Mouse (Mus musculus) myocyte (in vitro differentiated cells): ENCODE measurements at regions not wholly inside any gene's neighbourhood (a gene's known extent, or its start where the extent isn't known, plus 50 kb on each side); places are given as distances from the start of the nearest gene placed in this dataset.
A peak's percentile ranks its signal among the peaks of the same experiment; 100 is the strongest.
"Not testable (repeated sequence)": the region's sequence is repeated elsewhere in the genome, so short reads cannot be mapped to it uniquely, and the experiment has no call there.

ENCODE experiments used
- H3K27me3 ChIP-seq: one replicate; pipeline ENCODE4 v1.6.1; 2011; ENCODE audit not compliant: control insufficient read depth, insufficient read depth, insufficient read length
- H3K36me3 ChIP-seq: one replicate; pipeline ENCODE4 v1.6.1; 2011; ENCODE audit not compliant: control insufficient read depth, insufficient read depth
- H3K4me2 ChIP-seq: one replicate; pipeline ENCODE4 v1.6.1; 2011; ENCODE audit warnings: low read depth, control low read depth
- H3K4me3 ChIP-seq: one replicate; pipeline ENCODE4 v1.5.1; 2011; ENCODE audit warnings: mild to moderate bottlenecking, control low read depth, moderate library complexity
- H3K79me2 ChIP-seq: one replicate; pipeline ENCODE4 v1.6.1; 2011; ENCODE audit not compliant: control insufficient read depth, insufficient read depth
- H3ac ChIP-seq: one replicate; pipeline ENCODE4 v1.6.1; 2011; ENCODE audit not compliant: control insufficient read depth, insufficient read length
- CEBPB ChIP-seq: IDR thresholded peaks from 2 replicates; pipeline ENCODE4 v1.6.1; 2011; ENCODE audit warnings: mild to moderate bottlenecking, moderate library complexity; ENCODE audit not compliant: poor library complexity, insufficient read depth, severe bottlenecking
- E2F4 ChIP-seq: IDR thresholded peaks from one replicate; pipeline ENCODE4 v1.6.1; 2011; ENCODE audit warnings: mild to moderate bottlenecking, control low read depth, moderate library complexity; ENCODE audit not compliant: insufficient read depth
- MAX ChIP-seq: IDR thresholded peaks from one replicate; pipeline ENCODE4 v1.6.1; 2011; ENCODE audit warnings: low read depth, mild to moderate bottlenecking, control low read depth
- MYOD1 ChIP-seq, 3 experiments: IDR thresholded peaks; one replicate each; pipeline ENCODE4 v1.6.1; 2011; ENCODE audit warnings: control low read depth in 2 of 3, low read depth in 2 of 3, mild to moderate bottlenecking in 2 of 3, moderate library complexity in 1 of 3; ENCODE audit not compliant: insufficient read length in 2 of 3, control insufficient read depth in 1 of 3
- MYOG ChIP-seq, 3 experiments: IDR thresholded peaks; one replicate each; pipeline ENCODE4 v1.6.1; 2011; ENCODE audit warnings: control low read depth in 2 of 3, low read depth in 2 of 3, mild to moderate bottlenecking in 2 of 3; ENCODE audit not compliant: insufficient read length in 2 of 3, control insufficient read depth in 1 of 3, insufficient read depth in 1 of 3
- POLR2A ChIP-seq: IDR thresholded peaks from one replicate; pipeline ENCODE4 v1.6.1; 2011; ENCODE audit warnings: low read depth, mild to moderate bottlenecking, control low read depth, moderate library complexity; ENCODE audit not compliant: insufficient read length
- POLR2AphosphoS2 ChIP-seq: IDR thresholded peaks from one replicate; pipeline ENCODE4 v1.6.1; 2011; ENCODE audit warnings: low read depth, control low read depth; ENCODE audit not compliant: insufficient read length
- REST ChIP-seq: IDR thresholded peaks from one replicate; pipeline ENCODE4 v1.6.1; 2011; ENCODE audit warnings: mild to moderate bottlenecking, control low read depth, moderate library complexity; ENCODE audit not compliant: insufficient read depth, insufficient read length
- SRF ChIP-seq: IDR thresholded peaks from one replicate; pipeline ENCODE4 v1.6.1; 2011; ENCODE audit warnings: low read depth; ENCODE audit not compliant: control insufficient read depth, insufficient read length
- TCF12 ChIP-seq: IDR thresholded peaks from one replicate; pipeline ENCODE4 v1.6.1; 2011; ENCODE audit warnings: mild to moderate bottlenecking, control low read depth; ENCODE audit not compliant: poor library complexity, insufficient read depth, severe bottlenecking
- TCF3 ChIP-seq: IDR thresholded peaks from one replicate; pipeline ENCODE4 v1.6.1; 2011; ENCODE audit warnings: low read depth, control low read depth; ENCODE audit not compliant: insufficient read length
- USF1 ChIP-seq: IDR thresholded peaks from one replicate; pipeline ENCODE4 v1.6.1; 2011; ENCODE audit warnings: low read depth, mild to moderate bottlenecking, control low read depth, moderate library complexity

- H3K27me3 ChIP-seq = no peaks in the 10 kb centered on the region
- H3ac ChIP-seq = no peak overlapping the region
- no peak overlapping the region for H3K4me3 ChIP-seq
- TF ChIP-seq USF1 = no peak
- TF ChIP-seq SRF = no peak
- TF ChIP-seq POLR2A = no peak
- TF ChIP-seq E2F4 = no peak
- no peak for TF ChIP-seq CEBPB
- no peak for TF ChIP-seq POLR2AphosphoS2
- no peak for TF ChIP-seq TCF12
- TF ChIP-seq MAX = no peak
- no peak for TF ChIP-seq MYOD1 (IDR thresholded peaks at IDR 0.05; ENCODE audit: control insufficient read depth in 1 of 3, insufficient read length in 2 of 3, low read depth in 2 of 3)
- no peak overlapping the region for H3K4me2 ChIP-seq
- no peaks in the 10 kb centered on the region for H3K36me3 ChIP-seq
- H3K79me2 ChIP-seq = no peaks in the 10 kb centered on the region
Observed at GRCm38 (mm10) chrX:50569087-50569486, 140.8 kb upstream of the Olfr1324 start.

GRCm38 (mm10) chrX:50566345-50566744 lies 138.0 kb upstream of the Olfr1324 start:
- H3K4me3 ChIP-seq = no peak overlapping the region

GRCm38 (mm10) chrX:50565031-50565430 lies 136.7 kb upstream of the Olfr1324 start:
- not testable (repeated sequence) for H3K36me3 ChIP-seq, H3ac ChIP-seq, H3K4me3 ChIP-seq, H3K4me2 ChIP-seq, H3K27me3 ChIP-seq, H3K79me2 ChIP-seq

More at GRCm38 (mm10) chrX:50566345-50566744, 138.0 kb upstream of the Olfr1324 start:
- no peak for TF ChIP-seq TCF12
- no peak for TF ChIP-seq POLR2AphosphoS2
- TF ChIP-seq MYOD1 (IDR thresholded peaks at IDR 0.05; ENCODE audit: control insufficient read depth in 1 of 3, insufficient read length in 2 of 3, low read depth in 2 of 3) = no peak
- no peak for TF ChIP-seq E2F4
- TF ChIP-seq REST = no peak
- TF ChIP-seq POLR2A = no peak
- no peak for TF ChIP-seq USF1
- no peak for TF ChIP-seq SRF
- TF ChIP-seq TCF3 = no peak
- no peak for TF ChIP-seq CEBPB
- TF ChIP-seq MAX = no peak
- no peak for TF ChIP-seq MYOG (IDR thresholded peaks at IDR 0.05; ENCODE audit: control insufficient read depth in 1 of 3, insufficient read depth in 1 of 3, insufficient read length in 2 of 3, low read depth in 2 of 3)
- H3K27me3 ChIP-seq = no peaks in the 10 kb centered on the region
- H3ac ChIP-seq = no peak overlapping the region
- no peaks in the 10 kb centered on the region for H3K79me2 ChIP-seq
- no peak overlapping the region for H3K4me2 ChIP-seq
- no peaks in the 10 kb centered on the region for H3K36me3 ChIP-seq

GRCm38 (mm10) chrX:50560915-50561314 lies 132.6 kb upstream of the Olfr1324 start:
- H3K4me2 ChIP-seq = no peak overlapping the region
- H3K4me3 ChIP-seq = no peak overlapping the region
- TF ChIP-seq POLR2A (no peak), MAX (no peak), CEBPB (no peak), TCF3 (no peak)
- H3K36me3 ChIP-seq = no peaks in the 10 kb centered on the region
- H3K27me3 ChIP-seq = no peaks in the 10 kb centered on the region
- no peak overlapping the region for H3ac ChIP-seq
- no peaks in the 10 kb centered on the region for H3K79me2 ChIP-seq

- Histone ChIP-seq H3K4me2 (peak overlapping the region; percentile 75), H3K27me3 (no peaks in the 10 kb centered on the region), H3K79me2 (no peaks in the 10 kb centered on the region), H3K36me3 (no peaks in the 10 kb centered on the region), H3K4me3 (peak overlapping the region; percentile 30), H3ac (no peak overlapping the region)
- TF ChIP-seq USF1 (no peak), MYOG (IDR thresholded peaks at IDR 0.05; ENCODE audit: control insufficient read depth in 1 of 3, insufficient read depth in 1 of 3, insufficient read length in 2 of 3, low read depth in 2 of 3) (no peak), POLR2AphosphoS2 (no peak), MYOD1 (IDR thresholded peaks at IDR 0.05; ENCODE audit: control insufficient read depth in 1 of 3, insufficient read length in 2 of 3, low read depth in 2 of 3) (no peak), TCF12 (no peak), E2F4 (no peak), REST (no peak)
Observed at GRCm38 (mm10) chrX:50550297-50550696, 122.0 kb upstream of the Olfr1324 start.

- TF ChIP-seq CEBPB = no peak
- no peak for TF ChIP-seq SRF
- no peak for TF ChIP-seq MYOD1 (IDR thresholded peaks at IDR 0.05; ENCODE audit: control insufficient read depth in 1 of 3, insufficient read length in 2 of 3, low read depth in 2 of 3)
- H3K27me3 ChIP-seq = no peaks in the 10 kb centered on the region
- no peaks in the 10 kb centered on the region for H3K79me2 ChIP-seq
- no peaks in the 10 kb centered on the region for H3K36me3 ChIP-seq
- peak overlapping the region; percentile 30 for H3K4me3 ChIP-seq
- peak overlapping the region; percentile 75 for H3K4me2 ChIP-seq
- H3ac ChIP-seq = no peak overlapping the region
Observed at GRCm38 (mm10) chrX:50549713-50550112, 121.4 kb upstream of the Olfr1324 start.

- H3K36me3 ChIP-seq, H3K27me3 ChIP-seq, H3ac ChIP-seq, H3K4me2 ChIP-seq, H3K79me2 ChIP-seq, H3K4me3 ChIP-seq: not testable (repeated sequence)
Observed at GRCm38 (mm10) chrX:50537785-50538159, 109.5 kb upstream of the Olfr1324 start.
